Mouse (Mus musculus): ENCODE results near the gene Nabp1.

- TF ChIP-seq ZC3H11A (IDR thresholded peaks at IDR 0.05; ENCODE audit: borderline replicate concordance, low read depth, low read length) (no peak), MAFK (IDR thresholded peaks at IDR 0.05; ENCODE audit: insufficient read depth, low read depth, low read length) (no peak), HCFC1 (IDR thresholded peaks at IDR 0.05; ENCODE audit: borderline replicate concordance, insufficient read depth, low read length) (no peak), CHD2 (IDR thresholded peaks at IDR 0.05; ENCODE audit: low read depth, low read length) (no peak)
Observed at GRCm38 (mm10) chr1:51509776-51510175, 31.6 kb upstream of the Nabp1 start.

Measured in ES-E14 (cell line).